Mouse (Mus musculus) kidney, postnatal 4 days (tissue): ENCODE data around the gene Ankrd36.
"Not testable (repeated sequence)": the region's sequence is repeated elsewhere in the genome, so short reads cannot be mapped to it uniquely, and the experiment has no call there.

ENCODE experiments used
- DNase-seq, 2 experiments: peaks; one replicate each; pipeline ENCODE4 v3.0.0; 2021; ENCODE audit warnings: mixed read lengths in 2 of 2

Gene Ankrd36

DNA sequence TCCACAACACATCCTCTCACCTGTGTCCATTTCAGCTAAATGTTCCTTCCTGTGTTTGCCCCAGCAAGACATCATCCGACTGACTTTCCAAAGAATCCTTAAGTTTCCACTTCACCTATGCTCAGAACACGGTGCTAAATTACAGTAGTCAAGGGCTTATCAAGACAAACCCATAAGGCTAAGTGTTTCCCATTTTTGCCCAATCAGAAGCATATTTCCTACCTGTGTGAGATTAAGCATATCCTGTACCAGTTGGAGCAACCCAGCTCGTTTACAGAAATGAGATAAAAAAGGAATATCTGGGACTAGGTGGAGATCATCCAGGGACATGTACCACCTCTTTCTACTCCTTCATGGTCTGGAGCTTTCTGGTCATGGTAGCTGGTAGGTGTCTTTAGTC lies 22.8 kb upstream of the Ankrd36 start:
- no peak for DNase-seq

DNA sequence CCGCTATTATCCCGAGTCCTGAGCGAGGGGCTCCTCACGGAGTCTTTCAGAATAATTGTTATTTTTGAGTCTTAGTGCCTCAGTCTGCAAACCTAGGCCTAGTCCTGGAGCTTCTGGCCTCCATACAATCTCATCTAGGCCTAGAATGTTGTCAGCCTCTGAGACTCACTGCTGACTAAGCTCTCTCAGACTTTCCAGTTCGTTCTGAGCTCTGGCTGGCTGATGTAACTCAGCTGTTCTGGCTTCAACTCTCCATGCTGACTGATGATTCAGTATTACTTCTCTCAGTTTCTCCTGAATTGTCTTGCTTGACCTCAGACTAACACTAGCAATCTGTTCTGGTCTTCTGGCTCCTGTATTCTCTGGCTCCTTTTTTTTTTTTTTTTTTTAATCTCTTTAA lies 18.1 kb upstream of the Ankrd36 start:
- DNase-seq = no peak

DNA sequence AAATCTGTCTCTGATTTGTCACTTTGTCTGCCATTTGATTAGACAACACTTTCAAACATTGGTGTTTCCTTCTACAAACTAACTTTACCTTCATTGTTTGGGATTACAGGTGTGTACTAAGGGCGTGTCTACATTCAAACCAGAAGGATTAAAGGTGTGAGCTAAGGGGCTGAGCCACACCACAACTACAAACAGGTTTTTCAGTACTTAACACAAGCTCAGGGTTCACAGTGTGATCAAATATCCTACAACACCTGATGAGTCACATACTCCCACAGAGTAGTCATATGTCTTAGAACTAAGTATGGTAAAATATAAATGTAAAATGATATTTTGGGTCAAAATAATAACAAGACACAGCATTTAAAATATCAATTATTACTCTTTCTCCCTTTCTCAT lies 17.6 kb upstream of the Ankrd36 start:
- DNase-seq = no peak

DNA sequence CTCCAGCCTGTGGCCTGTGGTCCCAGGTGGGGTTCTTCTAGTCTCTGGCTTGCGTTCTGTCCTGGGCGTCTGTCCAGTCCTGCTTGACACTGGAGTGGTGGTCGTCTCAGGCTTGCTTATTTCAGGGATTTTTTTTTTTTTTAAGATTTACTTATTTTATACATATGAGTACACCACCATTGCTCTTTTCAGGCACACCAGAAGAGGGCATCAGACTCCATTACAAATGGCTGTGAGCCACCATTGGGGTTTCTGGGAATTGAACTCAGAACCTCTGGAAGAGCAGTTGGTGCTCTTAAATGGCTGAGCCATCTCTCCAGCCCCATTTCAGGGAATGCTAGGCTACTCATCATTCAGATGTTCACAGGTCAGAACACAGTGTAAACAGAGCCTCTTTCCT lies 9.2 kb upstream of the Ankrd36 start:
- DNase-seq = no peak

DNA sequence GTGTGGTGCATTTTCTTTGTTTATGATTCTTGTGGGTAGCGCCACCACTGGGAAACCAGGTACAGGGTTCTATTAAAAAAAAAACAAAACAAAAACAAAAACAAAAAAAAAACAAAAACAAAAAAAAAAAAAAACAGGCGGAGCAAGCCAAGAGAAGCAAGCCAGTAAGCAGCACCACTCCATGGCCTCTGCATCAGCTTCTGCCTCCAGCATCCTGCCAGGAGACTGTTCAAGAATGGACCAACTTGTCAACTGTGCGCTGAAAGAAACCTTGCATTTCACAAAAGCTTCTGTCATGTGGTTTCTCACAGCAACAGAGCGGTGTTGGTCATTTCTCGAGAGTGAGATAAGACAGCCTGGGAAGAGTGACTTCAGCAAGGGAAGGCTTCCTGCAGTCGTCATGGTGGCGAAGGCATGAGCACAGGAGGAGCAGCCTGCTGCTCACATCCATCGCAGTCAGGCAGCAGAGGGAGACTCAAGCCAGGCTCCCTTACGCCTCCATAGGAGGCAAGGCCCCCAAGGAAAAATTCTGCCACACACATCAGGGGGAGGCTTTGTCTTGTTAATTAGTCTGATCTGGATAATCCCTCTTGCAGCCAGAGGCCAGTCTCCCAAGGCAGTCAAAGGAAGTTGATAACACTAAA lies 6.7 kb upstream of the Ankrd36 start:
- peak; percentile 27 to 31 for DNase-seq

DNA sequence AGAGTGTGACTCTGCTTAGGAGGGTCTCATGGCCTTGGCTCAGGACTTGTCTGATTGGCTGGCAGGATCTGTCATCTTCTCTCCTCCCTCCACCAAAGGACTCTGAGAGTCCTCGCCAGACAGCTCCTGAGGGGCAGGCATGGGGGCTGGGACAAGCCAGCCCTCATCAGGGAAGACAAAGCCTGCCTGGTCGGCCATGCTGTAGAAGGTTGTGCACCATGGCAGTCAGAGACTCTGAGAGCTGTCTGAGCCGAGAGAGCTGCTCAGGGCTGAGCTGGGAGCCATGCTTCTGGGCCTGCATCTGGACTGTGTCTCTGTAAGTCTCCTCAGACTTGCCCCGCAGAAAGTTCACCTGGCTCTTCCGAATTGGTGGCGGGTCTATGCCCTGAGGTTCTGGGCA lies 5.6 kb upstream of the Ankrd36 start:
- DNase-seq = no peak

DNA sequence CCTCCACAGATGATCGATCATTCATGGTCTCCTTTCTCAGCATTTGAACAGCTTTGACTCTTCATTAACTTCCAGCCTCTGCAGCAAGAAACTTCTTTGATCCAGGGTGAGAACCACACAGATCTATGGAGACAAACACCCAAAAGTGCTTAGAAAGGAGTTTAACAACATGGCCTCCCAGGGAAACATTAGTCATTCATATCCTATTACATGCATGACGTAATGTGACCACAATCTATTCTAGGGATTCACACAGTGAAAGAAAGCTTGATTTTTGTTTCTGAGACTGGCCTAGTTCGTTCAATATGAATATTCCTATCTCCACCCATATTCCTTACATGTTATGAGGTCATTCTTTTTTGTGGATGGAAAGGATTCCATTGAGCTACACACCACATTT lies 3.9 kb upstream of the Ankrd36 start:
- no peak for DNase-seq

DNA sequence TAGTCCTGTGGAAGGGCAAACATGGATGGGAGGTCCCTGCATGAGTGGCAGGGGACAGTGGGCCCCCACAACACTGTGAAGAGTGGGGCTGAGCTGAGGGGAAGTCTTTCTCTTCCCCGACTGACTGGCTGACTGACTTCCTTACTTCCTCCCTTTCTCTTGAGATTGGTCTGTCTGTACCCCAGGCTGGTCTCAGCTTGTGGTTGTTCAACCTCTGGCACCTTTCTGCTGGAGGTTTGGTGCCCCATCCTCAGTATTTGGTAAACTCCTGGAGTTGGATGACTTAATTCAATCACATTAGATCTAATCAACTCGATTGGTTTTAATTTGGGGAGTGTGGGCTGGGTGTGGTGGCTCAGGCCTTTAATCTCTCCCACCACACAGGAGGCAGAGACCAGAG lies 3.0 kb upstream of the Ankrd36 start:
- no peak for DNase-seq

DNA sequence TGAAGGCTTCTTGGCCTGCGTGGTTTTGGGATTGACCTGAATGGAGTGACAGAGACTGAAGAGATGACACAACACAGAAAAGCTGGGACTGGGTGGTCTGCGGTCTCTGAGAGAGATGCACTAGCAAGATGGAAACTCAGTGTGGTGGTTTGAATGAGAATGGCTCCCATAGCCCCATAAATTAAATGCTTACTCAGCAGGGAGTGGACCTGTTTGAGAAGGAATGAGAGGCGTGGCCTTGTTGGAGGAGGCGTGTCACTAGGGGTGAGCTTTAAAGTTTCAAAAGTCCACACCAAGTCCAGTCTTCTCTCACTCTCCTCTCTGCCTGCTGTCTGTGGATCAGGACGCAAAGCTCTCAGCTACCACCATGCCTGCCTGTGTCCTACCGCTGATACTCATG lies 1.8 kb upstream of the Ankrd36 start:
- no peak for DNase-seq

DNA sequence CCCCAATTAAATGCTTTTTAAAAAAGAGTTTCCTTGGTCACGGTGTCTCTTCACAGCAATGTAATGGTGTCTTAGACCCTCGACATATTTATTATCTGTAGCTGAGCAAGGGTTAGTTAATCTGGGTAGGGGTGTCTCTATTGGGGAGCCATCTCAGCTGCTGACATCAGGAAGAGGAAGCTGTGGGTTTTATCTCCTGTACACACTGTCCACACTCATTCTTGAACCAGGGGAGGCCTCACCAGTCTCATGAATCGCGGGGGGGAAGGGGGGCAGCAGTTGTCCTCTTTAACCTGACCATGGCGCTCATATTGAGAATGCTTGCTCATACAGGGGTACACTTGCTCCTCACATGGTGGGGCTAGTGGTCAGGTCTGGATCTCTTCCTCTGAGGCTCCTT lies 1.4 kb upstream of the Ankrd36 start:
- no peak for DNase-seq

DNA sequence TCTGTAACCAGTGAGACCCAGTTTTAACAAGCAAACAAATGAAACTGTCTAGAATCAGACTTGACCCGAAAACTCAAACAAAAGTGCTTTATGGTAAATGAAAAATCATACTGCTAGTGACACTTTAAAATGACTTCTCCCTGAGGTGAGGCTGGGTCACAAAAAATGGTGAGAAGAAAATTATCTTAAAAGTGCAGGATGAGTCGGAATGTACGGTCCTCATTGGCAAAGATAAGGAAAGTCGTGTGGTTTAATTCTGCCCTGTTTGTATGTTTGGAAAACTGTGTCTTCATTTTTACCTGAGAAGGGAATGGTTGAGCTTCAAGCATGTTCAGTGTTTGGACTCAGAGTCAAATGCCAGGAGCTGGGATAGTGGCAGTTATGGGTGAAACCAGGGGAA lies 2.4 kb downstream of the Ankrd36 start:
- DNase-seq = no peak

DNA sequence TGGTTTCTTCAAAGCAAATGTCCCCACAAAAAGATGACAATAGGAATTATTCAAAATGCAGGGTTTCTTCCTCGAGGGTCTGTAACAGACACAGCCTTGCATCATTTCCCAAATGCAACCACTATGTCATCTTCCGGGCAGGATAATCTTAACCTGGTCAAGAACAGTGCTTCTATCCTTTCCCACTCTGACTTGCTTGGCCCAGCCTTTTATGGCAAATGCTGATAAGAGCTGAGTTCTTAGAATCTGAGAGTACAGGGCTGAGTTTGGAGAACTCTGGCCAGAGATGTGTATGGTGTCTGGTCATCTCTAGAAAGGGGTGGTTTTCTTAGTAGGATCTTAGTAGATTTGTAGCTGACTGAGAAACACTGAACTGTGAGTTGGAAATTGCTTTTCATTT lies 4.3 kb downstream of the Ankrd36 start:
- DNase-seq = no peak

DNA sequence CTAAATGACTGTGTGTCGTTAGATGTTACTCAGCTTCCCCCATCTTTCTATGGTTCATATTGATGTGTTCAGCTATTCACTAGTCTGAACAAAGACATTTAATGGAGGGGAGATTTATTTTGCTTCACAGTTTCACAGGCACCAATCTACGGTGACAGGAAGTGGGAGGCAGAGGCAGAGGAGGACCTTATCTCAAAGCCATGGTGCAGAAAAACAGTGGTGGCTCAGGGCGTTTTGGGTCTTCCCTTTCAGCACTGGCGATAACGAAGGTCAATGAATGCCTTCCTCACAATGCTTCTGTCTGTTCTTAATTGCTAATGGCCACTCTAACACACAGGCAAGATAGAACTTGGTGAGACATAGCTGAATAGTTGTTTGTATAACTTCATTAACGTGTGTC lies 5.6 kb downstream of the Ankrd36 start:
- DNase-seq = no peak

DNA sequence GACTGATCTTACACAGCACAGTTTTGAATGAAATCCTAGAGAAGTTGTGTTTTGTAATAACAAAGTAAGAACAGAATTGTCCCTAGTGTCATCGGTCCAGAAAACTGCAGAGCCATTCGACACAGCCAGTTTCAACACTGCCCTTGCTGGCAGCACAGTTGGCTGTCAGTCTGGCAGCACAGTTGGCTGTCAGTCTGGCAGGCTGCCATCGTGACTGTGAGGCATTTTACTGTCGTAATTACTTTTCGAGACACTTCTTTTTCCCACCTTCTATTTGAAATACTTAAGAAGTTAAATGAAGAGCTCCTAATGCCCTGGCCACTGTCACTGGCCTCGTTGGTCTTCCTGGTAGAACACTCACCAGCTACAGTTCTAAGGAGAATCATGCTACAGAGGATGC lies 22.9 kb downstream of the Ankrd36 start:
- DNase-seq = peak in 1 of 2 experiments; percentile 12

DNA sequence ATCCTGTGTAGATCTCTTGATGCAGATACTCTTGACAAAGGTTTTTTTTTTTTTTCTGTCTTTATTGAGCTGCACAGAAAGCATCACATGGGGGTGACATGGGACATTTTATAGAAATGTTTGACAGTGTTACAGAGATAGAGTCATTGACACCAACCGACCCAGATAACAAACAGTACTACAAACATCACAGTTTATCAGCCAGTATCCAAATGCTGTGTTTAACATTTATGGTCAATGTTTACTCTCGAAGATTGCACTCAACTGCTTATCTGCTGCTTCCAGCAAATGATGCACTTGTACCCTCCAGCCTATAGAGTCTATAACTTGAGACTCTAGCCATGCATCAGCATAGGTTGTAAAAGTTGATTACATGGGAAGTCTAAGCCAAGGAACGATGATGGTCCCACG lies 25.9 kb downstream of the Ankrd36 start:
- DNase-seq = no peak

DNA sequence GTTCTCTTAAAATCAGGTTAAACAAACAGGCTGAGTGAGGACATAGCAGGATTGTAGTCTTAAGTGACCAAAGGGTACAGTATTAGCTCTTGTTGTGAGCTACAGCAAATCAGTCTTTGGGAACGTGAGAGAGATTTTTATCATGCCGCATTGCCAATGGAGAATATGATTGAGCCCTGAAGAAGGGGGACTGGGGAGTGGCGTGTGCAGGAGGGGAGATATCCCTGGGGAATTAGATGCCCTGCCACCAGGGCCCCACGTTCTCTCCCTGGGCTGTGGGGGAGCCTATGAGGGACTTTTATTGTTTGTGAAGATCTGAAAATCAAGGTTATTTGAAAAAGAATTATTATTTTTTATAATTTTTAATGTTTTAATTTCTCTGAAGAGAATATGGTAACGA lies 26.3 kb downstream of the Ankrd36 start:
- DNase-seq = no peak

DNA sequence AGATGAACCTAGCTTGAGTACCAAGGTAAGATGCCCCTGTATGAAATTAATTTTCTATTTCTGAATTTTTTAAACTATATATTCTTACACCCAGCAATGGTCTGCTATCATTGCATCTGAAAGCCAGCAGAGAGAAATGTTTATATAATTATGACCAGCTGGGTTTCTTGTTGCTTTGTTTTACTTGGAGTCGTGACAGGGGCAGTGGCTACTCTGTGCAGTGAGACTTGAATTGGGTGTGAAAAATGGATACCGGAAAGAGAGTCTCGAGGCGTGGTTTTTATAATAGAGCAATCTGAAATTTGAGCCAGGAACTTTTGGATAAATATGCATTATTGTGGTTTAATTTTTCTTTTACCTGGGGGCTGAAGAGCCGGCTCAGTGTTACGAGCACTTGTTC lies 27.3 kb downstream of the Ankrd36 start:
- DNase-seq = peak; percentile 21 to 41

DNA sequence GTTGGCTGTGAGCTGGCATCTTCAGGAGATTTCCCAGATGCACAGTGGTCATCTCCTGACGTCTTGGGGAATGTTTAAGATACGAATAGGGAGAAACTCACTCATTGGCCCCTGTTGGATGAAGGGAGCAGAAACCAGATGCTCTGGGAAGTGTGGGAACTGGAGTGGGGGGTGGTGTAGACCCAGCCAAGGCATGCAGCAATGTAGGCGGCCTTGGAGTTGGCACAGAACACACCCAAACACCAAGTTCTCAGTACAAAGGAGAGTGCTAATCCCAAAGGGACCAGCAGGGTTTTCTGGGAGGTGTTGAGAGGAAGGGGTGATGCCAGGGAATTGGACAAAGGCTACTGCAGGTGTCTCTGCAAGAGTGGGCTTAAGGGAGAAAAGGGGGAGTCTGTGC lies 35.9 kb downstream of the Ankrd36 start:
- DNase-seq = no peak

DNA sequence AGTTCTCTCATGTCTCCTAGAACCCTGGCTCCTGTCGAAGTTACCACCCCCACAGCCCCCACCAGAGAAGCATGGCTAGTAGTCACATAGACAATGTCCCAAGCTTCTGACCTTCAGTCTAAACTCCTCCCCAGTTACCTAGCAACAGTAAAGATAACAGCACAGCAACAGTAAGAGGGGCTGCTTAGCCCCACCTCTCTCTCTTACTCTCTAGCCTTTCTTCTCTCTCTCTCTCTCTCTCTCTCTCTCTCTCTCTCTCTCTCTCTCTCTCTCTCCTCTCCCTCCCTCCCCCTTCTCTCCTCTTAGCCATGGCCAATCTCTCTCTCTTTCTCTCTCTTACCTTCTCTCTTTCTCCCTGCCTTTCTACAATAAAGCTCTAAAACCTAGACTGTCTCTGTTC lies 42.4 kb downstream of the Ankrd36 start:
- not testable (repeated sequence) for DNase-seq

DNA sequence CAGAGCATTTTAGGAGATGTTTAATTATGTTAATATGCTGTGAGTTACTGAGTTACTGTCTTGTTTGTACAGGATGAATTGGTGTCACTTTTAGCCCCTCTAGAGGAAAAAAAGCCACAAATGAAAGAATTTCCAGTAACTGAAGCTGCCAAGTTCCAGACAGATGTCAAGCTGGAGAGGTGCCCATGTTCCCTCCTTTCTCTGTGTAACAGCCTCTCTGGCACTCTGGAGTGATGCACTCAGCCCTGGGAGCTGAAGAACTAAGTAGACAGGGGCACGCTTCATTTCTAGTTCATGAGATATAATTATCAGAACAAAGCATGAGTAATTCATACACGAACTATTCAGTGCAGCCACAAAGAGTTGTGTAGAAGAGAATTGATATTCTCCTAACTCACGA lies 45.0 kb downstream of the Ankrd36 start:
- DNase-seq = peak; percentile 34 to 57

DNA sequence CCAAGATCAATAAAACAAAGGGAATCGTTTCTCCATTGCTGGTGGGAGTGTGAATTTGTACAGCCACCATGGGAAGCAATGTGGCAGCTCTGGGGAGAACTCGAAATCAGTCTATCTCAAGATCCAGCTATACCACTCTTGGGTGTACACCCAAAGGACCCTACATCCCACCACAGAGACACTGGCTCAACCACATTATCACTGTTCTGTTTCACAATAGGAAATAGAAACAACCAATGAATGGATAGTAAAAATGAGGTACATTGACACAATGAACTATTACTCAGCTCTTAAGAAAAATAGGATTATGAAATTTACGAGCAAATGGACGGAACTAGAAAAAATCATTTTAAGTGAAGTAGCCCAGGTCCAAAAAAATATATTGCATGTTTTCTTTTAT lies 55.6 kb downstream of the Ankrd36 start:
- DNase-seq = no peak

DNA sequence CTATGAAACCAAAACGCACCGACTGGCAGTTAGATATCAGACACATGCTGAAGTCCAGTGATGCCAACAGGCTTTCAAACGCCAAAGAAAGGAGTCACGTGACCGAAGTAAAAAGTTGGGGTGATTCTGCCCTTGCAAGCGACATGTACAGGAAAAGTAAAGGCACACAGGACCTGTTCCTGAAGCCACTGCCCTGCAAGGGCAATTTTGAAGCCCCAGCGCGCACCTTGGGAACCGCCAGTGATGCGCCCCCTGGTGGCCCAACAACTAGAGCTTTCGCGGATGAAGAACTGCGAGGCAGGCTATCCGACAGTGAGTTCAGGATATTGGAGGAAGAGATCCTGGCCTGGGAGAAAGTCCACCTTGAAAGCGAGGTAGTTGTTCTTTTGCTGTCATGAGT lies 59.5 kb downstream of the Ankrd36 start:
- peak; percentile 88 to 89 for DNase-seq

DNA sequence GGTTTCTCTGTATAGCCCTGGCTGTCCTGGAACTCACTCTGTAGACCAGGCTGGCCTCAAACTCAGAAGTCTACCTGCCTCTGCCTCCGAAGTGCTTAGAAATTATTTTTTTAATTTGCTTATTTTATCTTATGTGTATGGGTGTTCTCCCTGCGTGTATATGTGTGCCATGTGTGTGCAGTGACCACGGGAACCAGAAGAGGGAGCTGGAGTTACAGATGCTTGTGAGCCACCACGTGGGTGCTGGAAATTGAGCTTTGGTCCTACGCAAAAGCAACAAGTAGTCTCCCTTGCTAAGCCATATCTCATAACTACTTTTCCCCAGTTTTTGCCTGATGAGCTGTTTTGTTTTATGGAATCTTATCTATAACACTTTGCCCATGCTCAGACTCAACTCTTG lies 73.6 kb downstream of the Ankrd36 start:
- DNase-seq = no peak

DNA sequence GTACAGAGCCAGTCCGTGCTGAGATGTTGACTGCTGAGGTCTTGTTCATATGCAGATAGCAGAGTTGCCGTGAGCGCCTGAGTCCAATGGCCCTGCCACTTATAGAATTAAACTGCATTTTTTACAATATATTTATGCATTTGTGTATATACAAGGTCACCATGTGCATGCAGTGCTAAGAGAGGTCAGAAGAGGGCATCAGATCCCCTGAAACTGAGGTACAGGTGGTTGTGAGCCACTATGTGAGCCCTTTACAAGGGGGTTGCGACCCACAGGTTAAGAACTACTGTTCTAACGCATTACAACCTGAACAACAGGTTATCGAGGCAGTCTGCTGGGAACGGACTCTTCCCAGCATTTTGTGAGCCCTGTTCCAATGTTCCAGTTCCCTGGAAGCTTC lies 80.8 kb downstream of the Ankrd36 start:
- peak; percentile 8 to 14 for DNase-seq

DNA sequence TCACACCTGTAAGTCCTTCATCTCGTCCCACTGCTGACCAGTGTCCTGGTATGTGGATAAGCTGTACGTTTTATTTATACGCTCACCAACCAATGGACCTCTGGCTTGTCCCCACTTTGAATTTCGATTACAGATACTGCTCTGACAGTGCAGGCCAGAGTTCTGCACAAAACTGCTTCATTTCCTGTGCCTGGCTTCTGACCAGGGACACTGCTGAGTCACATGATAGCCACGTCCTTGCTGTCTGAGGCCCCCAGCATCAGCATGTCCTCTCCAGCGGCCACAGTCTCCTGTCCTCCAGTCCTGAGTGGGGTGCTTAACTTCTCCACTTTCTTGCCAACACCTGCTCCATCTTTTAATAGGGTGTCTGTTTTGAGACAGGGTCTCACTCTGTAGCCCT lies 113.1 kb downstream of the Ankrd36 start:
- no peak for DNase-seq

DNA sequence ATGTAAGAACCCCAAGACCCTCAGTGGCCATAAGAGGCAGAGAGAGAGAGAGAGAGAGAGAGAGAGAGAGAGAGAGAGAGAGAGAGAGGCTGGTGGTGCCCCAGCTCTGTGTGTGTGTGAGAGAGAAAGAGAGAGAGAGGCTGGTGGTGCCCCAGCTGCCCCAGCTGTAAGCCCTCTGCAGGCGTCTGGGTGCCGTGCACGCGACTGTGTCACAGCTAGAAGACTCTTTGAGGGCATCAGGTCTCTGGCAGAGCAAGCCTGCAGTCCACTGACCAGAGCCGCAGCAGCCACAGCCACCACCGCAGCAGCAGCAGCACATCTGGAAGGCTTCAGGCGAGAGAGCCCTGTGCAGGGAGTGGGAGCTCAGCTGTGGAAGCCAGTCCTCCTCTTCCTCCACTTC lies 114.8 kb downstream of the Ankrd36 start:
- no peak for DNase-seq
